Mouse (Mus musculus): Measurements from ENCODE around the gene Gm6899.

Gm6899 gene

GRCm38 (mm10) chr11:26642141-26642540 lies 49.1 kb downstream of the Gm6899 start:
- 93% methylated on average over 1 of the region's 1 CpGs for WGBS
